Mouse (Mus musculus): ENCODE results near the gene Ciz1. TPM values are rescaled to one million over a fixed set of nuclear protein-coding genes. Genes with fewer than 3 reads are reported as not detected.

Gene Ciz1
- polyA plus RNA-seq, 1 experiment from 2014 or later, result 46.9 TPM

Small RNA genes within 50 kb of the gene (microRNA-seq; reads per million reads assigned to microRNA genes)
- not detected for gene Gm23363
- 295 reads per million, percentile 67 among the genes with 10 or more reads in this experiment for gene Mir199b

Other genes starting within 250 kb of the Ciz1 start
- gene Prrc2b, start 201.2 kb upstream of the Ciz1 start, polyA plus RNA-seq (2014; fragmentation: Nextera tagmentation; extraction: Ambion mirVana), result 52.6 and 64.1 TPM in 2 replicates
- 16.4 and 22.0 TPM in 2 replicates for gene Pomt1, start 115.7 kb upstream of the Ciz1 start, polyA plus RNA-seq (2014; fragmentation: Nextera tagmentation; extraction: Ambion mirVana)
- 70.9 and 73.2 TPM in 2 replicates for gene Uck1, start 92.2 kb upstream of the Ciz1 start, polyA plus RNA-seq (2014; fragmentation: Nextera tagmentation; extraction: Ambion mirVana)
- gene Golga2, start 64.9 kb upstream of the Ciz1 start, polyA plus RNA-seq (2014; fragmentation: Nextera tagmentation; extraction: Ambion mirVana), result 14.6 and 16.7 TPM in 2 replicates
- 382 and 417 TPM in 2 replicates for gene Swi5, start 64.3 kb upstream of the Ciz1 start, polyA plus RNA-seq (2014; fragmentation: Nextera tagmentation; extraction: Ambion mirVana)
- gene Dnm1, start 1.0 kb downstream of the Ciz1 start, polyA plus RNA-seq (2014; fragmentation: Nextera tagmentation; extraction: Ambion mirVana), result 12.9 and 13.8 TPM in 2 replicates
- 46.4 and 49.4 TPM in 2 replicates for gene 1110008P14Rik, start 29.6 kb downstream of the Ciz1 start, polyA plus RNA-seq (2014; fragmentation: Nextera tagmentation; extraction: Ambion mirVana)
- gene Lcn2, start 35.9 kb downstream of the Ciz1 start, polyA plus RNA-seq (2014; fragmentation: Nextera tagmentation; extraction: Ambion mirVana), result 0.30 TPM in 1 of 2 replicates, not detected in the other
- 24.7 and 25.4 TPM in 2 replicates for gene Ptges2, start 43.6 kb downstream of the Ciz1 start, polyA plus RNA-seq (2014; fragmentation: Nextera tagmentation; extraction: Ambion mirVana)
- 6.3 and 6.4 TPM in 2 replicates for gene Naif1, start 98.1 kb downstream of the Ciz1 start, polyA plus RNA-seq (2014; fragmentation: Nextera tagmentation; extraction: Ambion mirVana)
- 20.0 and 20.4 TPM in 2 replicates for gene Slc25a25, start 99.1 kb downstream of the Ciz1 start, polyA plus RNA-seq (2014; fragmentation: Nextera tagmentation; extraction: Ambion mirVana)
- 6.3 and 6.8 TPM in 2 replicates for gene Fam102a, start 183.0 kb downstream of the Ciz1 start, polyA plus RNA-seq (2014; fragmentation: Nextera tagmentation; extraction: Ambion mirVana)
- 103 and 110 TPM in 2 replicates for gene Dpm2, start 218.5 kb downstream of the Ciz1 start, polyA plus RNA-seq (2014; fragmentation: Nextera tagmentation; extraction: Ambion mirVana)
- 2.0 and 2.1 TPM in 2 replicates for gene Pip5kl1, start 222.5 kb downstream of the Ciz1 start, polyA plus RNA-seq (2014; fragmentation: Nextera tagmentation; extraction: Ambion mirVana)
- 0.25 and 0.49 TPM in 2 replicates for gene 9430097D07Rik, start 223.4 kb downstream of the Ciz1 start, polyA plus RNA-seq (2014; fragmentation: Nextera tagmentation; extraction: Ambion mirVana)
- gene St6galnac4, start 234.8 kb downstream of the Ciz1 start, polyA plus RNA-seq (2014; fragmentation: Nextera tagmentation; extraction: Ambion mirVana), result 13.2 and 13.6 TPM in 2 replicates
- 3.4 and 4.5 TPM in 2 replicates for gene St6galnac6, start 247.4 kb downstream of the Ciz1 start, polyA plus RNA-seq (2014; fragmentation: Nextera tagmentation; extraction: Ambion mirVana)